Mouse (Mus musculus) CH12F3 (cell line): ENCODE results near the gene Zbtb20.

Experiments used
- in situ Hi-C: fragments of 300-500 bp; cut with MboI; formaldehyde crosslinking; loops from 2 replicates; pipeline ENCODE4 v1.14.3; 2020; ENCODE audit warnings: low sequenced_read_pairs

Zbtb20 gene

DNA sequence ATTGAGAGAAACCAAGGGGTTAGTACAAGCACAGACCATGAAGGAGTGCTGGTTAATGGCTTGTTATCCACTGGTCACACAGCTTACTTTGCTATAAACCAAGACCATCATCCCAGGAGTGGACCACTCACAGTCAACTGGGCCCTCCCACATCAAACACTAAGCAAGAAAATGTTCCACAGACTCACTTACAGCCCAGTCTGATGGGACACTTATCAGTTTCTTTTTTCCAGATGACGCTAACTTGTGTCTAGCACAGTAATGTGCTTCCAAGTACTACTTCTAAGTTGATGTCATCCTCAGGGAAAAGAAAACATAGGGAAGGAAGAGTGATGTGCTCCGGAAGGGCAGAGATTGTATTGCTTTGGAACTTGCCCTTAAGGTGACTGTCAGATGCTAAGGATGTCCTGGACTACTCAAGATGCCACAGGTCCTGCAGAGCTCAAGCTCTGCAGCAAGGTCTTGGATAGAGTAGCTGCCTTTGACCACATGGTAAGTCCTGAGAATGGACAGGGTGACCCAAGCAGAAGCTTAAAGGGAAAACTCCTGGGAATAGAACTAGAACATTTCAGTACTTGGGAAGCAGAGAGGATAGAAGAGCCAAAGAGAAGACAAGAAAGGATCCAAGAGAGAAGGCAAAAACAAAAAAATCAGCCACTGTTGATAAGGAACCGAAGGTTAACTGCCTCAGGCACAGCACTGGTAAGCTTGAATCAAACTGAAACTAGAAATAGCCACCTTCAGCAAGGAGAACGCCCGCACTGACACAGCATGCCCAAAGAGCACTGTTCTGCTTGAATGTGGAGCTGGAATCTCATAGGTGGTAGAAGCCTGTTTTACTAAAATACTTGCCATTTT lies 556.1 kb downstream of the Zbtb20 start:
- in situ Hi-C loops, result no loop called here

DNA sequence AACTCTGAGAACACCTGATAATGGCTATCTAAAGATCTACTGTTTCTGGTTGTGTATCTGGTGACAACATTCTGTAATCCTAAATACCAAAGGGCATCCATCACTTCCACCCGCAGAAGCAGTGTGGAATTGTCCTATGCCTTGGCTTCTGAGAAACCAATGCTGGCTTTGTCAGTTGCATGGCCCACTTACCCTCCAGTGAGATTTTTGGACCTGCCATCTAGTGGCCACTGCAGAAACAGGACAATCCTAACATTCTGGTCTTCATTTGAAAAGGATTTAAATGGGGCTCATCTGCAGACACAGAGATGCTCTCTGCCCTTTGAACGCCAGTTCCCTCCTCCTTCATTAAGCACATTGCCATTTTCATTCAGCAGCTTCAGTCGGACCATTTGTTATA lies 559.3 kb downstream of the Zbtb20 start:
- in situ Hi-C loops, result no loop called here

- in situ Hi-C loops, result no loop called here
These were observed 563.2 kb downstream of the Zbtb20 start for GRCm38 (mm10) chr16:43438878-43439371.

- in situ Hi-C loops, result no loop called here
These were observed 565.7 kb downstream of the Zbtb20 start for GRCm38 (mm10) chr16:43441392-43441791.

- in situ Hi-C loops, result no loop called here
These were observed 567.4 kb downstream of the Zbtb20 start for GRCm38 (mm10) chr16:43443034-43443433.

GRCm38 (mm10) chr16:43448141-43448981 lies 572.7 kb downstream of the Zbtb20 start:
- in situ Hi-C loops, result no loop called here

GRCm38 (mm10) chr16:43454370-43454934 lies 578.8 kb downstream of the Zbtb20 start:
- in situ Hi-C loops, result no loop called here

- in situ Hi-C loops, result no loop called here
These were observed 580.9 kb downstream of the Zbtb20 start for GRCm38 (mm10) chr16:43456446-43457172.

DNA sequence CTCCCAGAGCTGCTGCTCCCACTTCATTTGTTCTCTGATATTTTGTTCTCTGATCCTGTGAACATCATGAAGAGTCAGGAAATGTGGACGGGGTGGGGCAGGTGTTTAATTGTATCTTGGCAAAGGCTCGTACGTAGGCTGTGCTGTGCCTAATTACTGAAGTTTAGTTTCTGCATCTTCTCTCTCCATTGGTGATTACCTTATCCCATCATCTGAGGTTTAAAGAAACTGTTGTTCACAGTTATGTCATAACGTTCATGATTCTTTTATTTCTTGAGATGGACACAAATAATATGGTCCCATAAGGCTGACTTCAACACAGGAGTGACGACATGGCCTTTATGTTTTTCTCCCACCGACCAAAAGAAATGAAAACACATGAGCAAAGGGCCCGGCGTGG lies 582.1 kb downstream of the Zbtb20 start:
- in situ Hi-C loops, result no loop called here

DNA sequence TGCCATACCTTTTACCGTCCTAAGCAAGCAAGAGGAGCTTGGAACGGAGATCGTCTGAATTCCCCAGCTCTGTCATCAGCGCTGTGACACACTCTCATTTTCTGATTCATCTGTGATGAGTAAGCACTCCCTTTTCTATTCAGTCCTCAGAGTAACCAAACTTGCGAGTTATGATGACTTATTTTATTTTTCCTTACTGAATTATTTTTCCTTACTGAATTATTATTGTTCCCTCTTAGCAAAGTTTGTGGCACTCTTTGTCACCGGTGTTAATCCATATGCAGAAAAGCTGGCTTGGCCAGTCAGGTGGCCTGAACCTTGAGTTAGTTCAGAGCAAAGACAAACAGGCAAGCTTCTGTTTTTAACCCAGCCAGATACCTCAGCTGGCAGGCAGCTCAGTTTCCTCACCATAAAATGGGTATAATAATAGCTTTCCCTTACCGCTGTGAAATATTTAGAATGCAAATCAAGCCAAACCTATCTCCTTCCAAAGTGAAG lies 583.1 kb downstream of the Zbtb20 start:
- in situ Hi-C loops, result no loop called here

DNA sequence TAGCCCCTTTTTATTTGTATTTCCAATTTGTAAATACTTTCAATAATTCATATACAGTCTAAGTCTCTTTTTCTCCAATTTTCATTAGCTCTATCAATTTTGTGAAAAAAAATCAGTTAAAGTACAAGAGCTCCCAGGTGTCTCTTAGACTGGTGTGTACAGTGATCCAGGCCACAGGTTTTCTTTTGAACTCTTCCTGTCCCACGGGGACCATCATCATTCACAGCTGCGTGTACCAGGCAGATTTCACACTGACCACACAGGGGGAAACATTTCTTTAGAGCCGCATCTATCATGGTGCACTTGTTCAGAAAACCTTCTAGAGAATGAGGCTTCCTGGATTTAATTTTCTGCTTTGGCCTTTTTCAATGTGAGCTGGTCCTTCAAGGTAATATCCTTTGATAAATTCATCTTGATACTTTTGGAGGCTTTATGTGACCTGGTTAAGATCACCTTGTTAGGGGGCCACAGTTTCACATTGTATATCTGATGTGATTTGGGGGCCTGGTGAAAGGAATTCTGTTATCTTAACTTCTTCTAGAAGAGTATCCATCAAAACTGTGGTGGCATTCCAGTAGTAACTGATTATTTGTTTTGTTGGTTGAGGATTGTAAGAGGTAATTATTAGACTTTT lies 586.2 kb downstream of the Zbtb20 start:
- in situ Hi-C loops, result no loop called here

- in situ Hi-C loops, result no loop called here
These were observed 587.1 kb downstream of the Zbtb20 start for GRCm38 (mm10) chr16:43462470-43463455.

GRCm38 (mm10) chr16:43463684-43464475 lies 588.2 kb downstream of the Zbtb20 start:
- in situ Hi-C loops, result no loop called here

DNA sequence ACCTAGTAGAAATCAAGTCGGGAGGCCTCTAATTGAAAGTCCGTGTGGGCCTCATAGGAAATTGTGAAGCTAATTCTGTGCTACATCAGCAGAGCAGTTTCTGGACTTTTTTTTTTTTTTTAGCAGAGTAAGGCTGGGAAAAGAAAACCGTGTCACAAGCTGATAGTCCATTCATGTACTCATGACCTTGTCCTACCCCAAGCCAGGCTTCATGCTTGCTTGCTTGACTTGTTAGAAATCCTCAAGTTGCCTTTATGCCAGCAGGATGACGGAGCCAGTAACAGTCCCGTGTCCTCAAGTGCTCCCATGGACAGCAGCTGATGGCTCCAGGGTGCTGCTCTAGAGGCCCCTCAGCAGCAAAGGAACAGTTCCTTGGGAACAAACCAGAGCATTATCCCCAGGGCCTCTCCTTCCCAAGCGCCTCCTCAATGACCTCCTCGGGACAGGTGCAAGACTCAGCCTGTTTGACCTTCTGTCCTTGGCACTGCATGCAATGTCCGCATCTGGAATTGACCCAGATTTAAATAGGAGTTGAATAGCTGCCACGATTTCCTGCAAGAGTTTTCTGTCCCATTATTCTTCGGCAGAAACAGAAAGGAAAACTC lies 588.9 kb downstream of the Zbtb20 start:
- in situ Hi-C loops, result no loop called here

- in situ Hi-C loops, result no loop called here
These were observed 589.7 kb downstream of the Zbtb20 start for GRCm38 (mm10) chr16:43465368-43465839.

- in situ Hi-C loops, result no loop called here
These were observed 590.5 kb downstream of the Zbtb20 start for GRCm38 (mm10) chr16:43465921-43466748.

- in situ Hi-C loops, result no loop called here
These were observed 591.0 kb downstream of the Zbtb20 start for GRCm38 (mm10) chr16:43466749-43467065.
